Mouse (Mus musculus): ENCODE results near the gene Pold4. TPM values are rescaled to one million over a fixed set of nuclear protein-coding genes. Genes with fewer than 3 reads are reported as not detected.

Pold4 gene
- total RNA-seq, 2 experiments from 2014 or later: 14.4 to 16.5 TPM

GRCm38 (mm10) chr19:4268566-4269361 is 37.1 kb downstream of the Pold4 start, which contains the start of gene Ssh3:
TSS of gene Ssh3 (minus strand) at chr19:4269180.
- DNase-seq (ENCODE audit: low spot score in 2 of 2): peak; percentile 57 to 73

GRCm38 (mm10) chr19:4270187-4270586 is 38.5 kb downstream of the Pold4 start:
- no peak for DNase-seq (ENCODE audit: low spot score in 2 of 2)

- DNase-seq (ENCODE audit: low spot score in 2 of 2): no peak
These were observed 39.3 kb downstream of the Pold4 start for GRCm38 (mm10) chr19:4270972-4271371.

GRCm38 (mm10) chr19:4279487-4279886 is 47.8 kb downstream of the Pold4 start:
- no peak for DNase-seq (ENCODE audit: low spot score in 2 of 2)

- DNase-seq (ENCODE audit: low spot score in 2 of 2): no peak
These were observed 48.7 kb downstream of the Pold4 start for GRCm38 (mm10) chr19:4280425-4280824.

- peak; percentile 91 to 94 for DNase-seq (ENCODE audit: low spot score in 2 of 2)
These were observed 51.3 kb downstream of the Pold4 start, which contains the start of gene Ankrd13d for GRCm38 (mm10) chr19:4282898-4283553. TSS of gene Ankrd13d (minus strand) at chr19:4283137.

Small RNAs within 50 kb of the gene (microRNA-seq; reads per million reads assigned to microRNA genes)
- gene Gm26115 (0 reads per million in 2 experiments), gene Mir6985 (5.3 to 5.7 reads per million in 2 experiments)

Other genes starting within 250 kb of the Pold4 start
- 1 to 10 TPM; 2.1 to 2.6 TPM for gene Acy3, start 245.3 kb upstream of the Pold4 start, total RNA-seq (2021)
- gene Tbx10, start 239.1 kb upstream of the Pold4 start, total RNA-seq (2021): not detected
- 10 to 100 TPM in 1 of 2 experiments, 1 to 10 TPM in 1; 9.5 to 10.1 TPM for gene Nudt8, start 231.3 kb upstream of the Pold4 start, total RNA-seq (2021)
- gene Gm49405, start 231.3 kb upstream of the Pold4 start, total RNA-seq (2021): 1 to 10 TPM in 1 of 2 experiments, under 1 TPM in 1; 0.97 to 1.3 TPM
- 1 to 10 TPM; 2.9 to 3.2 TPM for gene Doc2g, start 228.6 kb upstream of the Pold4 start, total RNA-seq (2021)
- 100 to 1,000 TPM; 257 TPM for gene Ndufv1, start 219.1 kb upstream of the Pold4 start, total RNA-seq (2021)
- gene Gstp1, start 193.9 kb upstream of the Pold4 start, total RNA-seq (2021): 100 to 1,000 TPM; 455 to 471 TPM
- 10 to 100 TPM; 44.0 to 76.5 TPM for gene Gstp2, start 185.9 kb upstream of the Pold4 start, total RNA-seq (2021)
- gene Gstp3, start 172.3 kb upstream of the Pold4 start, total RNA-seq (2021): not detected
- not detected for gene Cabp2, start 150.3 kb upstream of the Pold4 start, total RNA-seq (2021)
- 10 to 100 TPM; 36.2 to 38.7 TPM for gene Cdk2ap2, start 134.7 kb upstream of the Pold4 start, total RNA-seq (2021)
- 100 to 1,000 TPM; 174 to 181 TPM for gene Pitpnm1, start 131.9 kb upstream of the Pold4 start, total RNA-seq (2021)
- 100 to 1,000 TPM; 121 to 140 TPM for gene Aip, start 106.0 kb upstream of the Pold4 start, total RNA-seq (2021)
- gene Gpr152, start 92.1 kb upstream of the Pold4 start, total RNA-seq (2021): not detected
- gene Cabp4, start 87.9 kb upstream of the Pold4 start, total RNA-seq (2021): under 1 TPM; 0.22 to 0.30 TPM
- 10 to 100 TPM; 77.0 to 97.3 TPM for gene Coro1b, start 83.3 kb upstream of the Pold4 start, total RNA-seq (2021)
- gene Ptprcap, start 78.3 kb upstream of the Pold4 start, total RNA-seq (2021): 1 to 10 TPM; 1.6 to 2.5 TPM
- 10 to 100 TPM; 32.7 to 38.3 TPM for gene Rps6kb2, start 68.5 kb upstream of the Pold4 start, total RNA-seq (2021)
- 1 to 10 TPM; 6.3 to 7.1 TPM for gene Carns1, start 56.4 kb upstream of the Pold4 start, total RNA-seq (2021)
- gene Tbc1d10c, start 40.6 kb upstream of the Pold4 start, total RNA-seq (2021): 1 to 10 TPM in 1 of 2 experiments, under 1 TPM in 1; 0.52 to 1.0 TPM
- 100 to 1,000 TPM; 268 TPM for gene Ppp1ca, start 39.8 kb upstream of the Pold4 start, total RNA-seq (2021)
- gene Rad9a, start 30.2 kb upstream of the Pold4 start, total RNA-seq (2021): 1 to 10 TPM; 7.9 to 9.6 TPM
- under 1 TPM; 0.38 to 0.57 TPM for gene Clcf1, start 17.7 kb upstream of the Pold4 start, total RNA-seq (2021)
- gene AC109138.7, start 17.5 kb upstream of the Pold4 start, total RNA-seq (2021): not detected
- gene Ssh3, start 37.3 kb downstream of the Pold4 start, total RNA-seq (2021): 10 to 100 TPM; 49.5 to 49.6 TPM
- gene Ankrd13d, start 51.2 kb downstream of the Pold4 start, total RNA-seq (2021): 10 to 100 TPM; 58.5 to 59.2 TPM
- 100 to 1,000 TPM; 184 to 192 TPM for gene Grk2, start 74.3 kb downstream of the Pold4 start, total RNA-seq (2021)
- 10 to 100 TPM; 74.2 to 88.4 TPM for gene Kdm2a, start 166.4 kb downstream of the Pold4 start, total RNA-seq (2021)
- gene Rhod, start 207.5 kb downstream of the Pold4 start, total RNA-seq (2021): 1 to 10 TPM; 1.0 to 1.2 TPM
- gene Syt12, start 245.5 kb downstream of the Pold4 start, total RNA-seq (2021): 10 to 100 TPM; 28.5 to 30.3 TPM